Mouse (Mus musculus) right cerebral cortex, postnatal 36 days (tissue): ENCODE data around the gene Tmem213.

Source experiments
- DNase-seq, 2 experiments: peaks; one replicate each; pipeline ENCODE4 v3.0.0; 2022; ENCODE audit warnings: low spot score in 2 of 2, mixed read lengths in 1 of 2

Gene Tmem213

GRCm38 (mm10) chr6:38109160-38109795, at the start of gene Tmem213:
Gene Tmem213 (plus strand): TSS chr6:38109255.
- DNase-seq = no peak

GRCm38 (mm10) chr6:38064621-38065020, 44.4 kb upstream of the Tmem213 start:
- no peak for DNase-seq

- peak; percentile 24 to 49 for DNase-seq
Measured at GRCm38 (mm10) chr6:38065122-38065500, 43.9 kb upstream of the Tmem213 start.

GRCm38 (mm10) chr6:38065501-38066122, 43.4 kb upstream of the Tmem213 start:
- peak; percentile 24 to 33 for DNase-seq

- peak; percentile 39 to 50 for DNase-seq
Measured at GRCm38 (mm10) chr6:38066215-38066614, 42.8 kb upstream of the Tmem213 start.

GRCm38 (mm10) chr6:38071256-38071655, 37.8 kb upstream of the Tmem213 start:
- DNase-seq = no peak

GRCm38 (mm10) chr6:38072137-38072796, 36.8 kb upstream of the Tmem213 start:
- DNase-seq = no peak

GRCm38 (mm10) chr6:38073592-38073991, 35.5 kb upstream of the Tmem213 start:
- no peak for DNase-seq

GRCm38 (mm10) chr6:38080364-38080763, 28.7 kb upstream of the Tmem213 start:
- DNase-seq = no peak

- DNase-seq = no peak
Measured at GRCm38 (mm10) chr6:38081727-38082341, 27.2 kb upstream of the Tmem213 start.

GRCm38 (mm10) chr6:38083204-38083603, 25.9 kb upstream of the Tmem213 start:
- no peak for DNase-seq

- DNase-seq = no peak
Measured at GRCm38 (mm10) chr6:38087242-38088026, 21.6 kb upstream of the Tmem213 start.

GRCm38 (mm10) chr6:38092539-38092938, 16.5 kb upstream of the Tmem213 start:
- no peak for DNase-seq

- DNase-seq = no peak
Measured at GRCm38 (mm10) chr6:38094701-38095100, 14.4 kb upstream of the Tmem213 start.

- no peak for DNase-seq
Measured at GRCm38 (mm10) chr6:38096961-38097370, 12.1 kb upstream of the Tmem213 start.

GRCm38 (mm10) chr6:38102216-38102795, 6.7 kb upstream of the Tmem213 start:
- no peak for DNase-seq

- no peak for DNase-seq
Measured at GRCm38 (mm10) chr6:38103775-38104174, 5.3 kb upstream of the Tmem213 start.

- DNase-seq = no peak
Measured at GRCm38 (mm10) chr6:38105924-38106323, 3.1 kb upstream of the Tmem213 start.

GRCm38 (mm10) chr6:38108449-38108848, 606 bp upstream of the Tmem213 start:
- no peak for DNase-seq

GRCm38 (mm10) chr6:38109871-38110270, 816 bp downstream of the Tmem213 start:
- DNase-seq = no peak

GRCm38 (mm10) chr6:38110859-38111258, 1.8 kb downstream of the Tmem213 start:
- no peak for DNase-seq
